Mouse (Mus musculus) MEL-GATA-1-ER (cell line): ENCODE data around the gene 4930453N24Rik.

ENCODE experiments used
- DNase-seq: peaks from one replicate; pipeline ENCODE4 v3.0.0-alpha.2; 2012; ENCODE audit warnings: low read depth; ENCODE audit errors: extremely low read depth

Gene 4930453N24Rik

DNA sequence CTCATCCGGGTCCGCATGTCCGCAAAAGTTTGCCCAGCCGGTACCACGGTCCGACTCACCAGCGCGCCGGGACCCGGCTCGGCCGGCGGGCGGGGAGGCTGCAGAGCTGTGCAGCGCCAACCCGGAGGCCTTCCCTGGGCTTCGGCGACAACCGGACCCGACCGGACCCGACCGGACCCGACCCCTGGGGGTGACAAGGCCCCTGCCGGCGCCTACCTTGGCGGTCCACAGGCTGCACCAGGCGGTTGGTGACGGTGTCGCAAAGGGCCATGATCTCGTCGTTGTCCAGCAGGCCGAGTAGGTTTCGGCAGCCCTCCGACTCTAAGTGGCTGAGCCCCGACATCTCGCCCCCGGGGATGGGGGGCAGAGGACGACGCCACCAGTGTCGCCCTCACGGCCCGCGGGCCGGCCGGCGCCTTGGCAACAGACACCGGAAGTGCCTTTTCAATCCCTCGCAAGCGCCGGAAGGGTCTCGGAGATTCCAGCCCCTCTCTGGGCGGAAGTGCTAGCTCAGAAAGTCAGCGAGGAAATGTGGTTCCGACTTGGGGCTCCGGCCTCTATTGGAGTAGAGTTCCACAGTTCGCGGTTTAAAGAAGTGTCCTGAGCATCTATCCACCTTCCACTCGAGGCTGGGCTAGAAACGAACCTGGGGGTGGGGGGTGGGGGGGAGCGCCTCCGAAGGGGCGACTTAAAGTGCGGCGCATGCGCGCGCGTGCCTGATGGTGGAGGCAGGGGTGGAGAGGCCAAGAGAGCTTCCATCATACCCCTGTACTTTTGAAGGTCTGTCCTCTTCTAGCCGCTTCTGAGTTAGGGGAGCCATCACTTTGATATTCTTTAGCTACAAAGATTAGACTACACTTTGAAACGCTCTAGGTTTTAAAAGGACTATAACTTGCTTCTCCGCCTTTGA lies at the start of gene 4930453N24Rik:
Gene 4930453N24Rik (minus strand): TSS at position 641 of the 910 bp plus-strand sequence.
- DNase-seq: peak; percentile 89

DNA sequence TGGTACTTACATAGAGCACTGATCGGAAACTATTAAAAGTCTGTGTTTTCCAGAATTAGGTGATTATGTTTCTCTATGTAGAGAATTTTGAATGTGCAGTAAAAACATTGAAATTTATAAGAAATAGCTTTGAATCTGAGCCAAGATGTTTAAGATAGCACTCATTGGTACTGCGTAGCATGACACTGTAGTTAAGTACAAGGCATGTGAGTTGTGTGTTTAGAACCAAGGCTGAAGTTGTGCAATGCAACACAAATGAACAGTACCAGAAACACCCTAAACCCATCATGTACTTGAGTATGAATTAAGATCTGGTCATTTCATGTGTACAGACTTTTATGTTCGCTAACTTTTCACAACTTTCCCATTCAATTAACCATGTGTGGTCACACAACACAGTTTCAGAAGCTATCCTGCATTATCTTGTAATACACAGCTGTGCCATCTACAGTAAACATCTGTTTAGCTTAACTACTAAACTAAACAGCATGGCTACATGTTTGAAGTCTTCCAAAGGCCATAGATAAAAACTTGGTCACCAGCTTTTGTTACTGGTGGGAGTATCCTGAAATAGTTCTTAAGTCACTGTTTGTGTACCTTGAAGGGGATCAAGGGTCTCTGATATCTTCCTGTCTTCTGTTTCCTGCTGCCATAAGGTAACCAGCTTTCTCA lies 46.3 kb upstream of the 4930453N24Rik start:
- DNase-seq: no peak

DNA sequence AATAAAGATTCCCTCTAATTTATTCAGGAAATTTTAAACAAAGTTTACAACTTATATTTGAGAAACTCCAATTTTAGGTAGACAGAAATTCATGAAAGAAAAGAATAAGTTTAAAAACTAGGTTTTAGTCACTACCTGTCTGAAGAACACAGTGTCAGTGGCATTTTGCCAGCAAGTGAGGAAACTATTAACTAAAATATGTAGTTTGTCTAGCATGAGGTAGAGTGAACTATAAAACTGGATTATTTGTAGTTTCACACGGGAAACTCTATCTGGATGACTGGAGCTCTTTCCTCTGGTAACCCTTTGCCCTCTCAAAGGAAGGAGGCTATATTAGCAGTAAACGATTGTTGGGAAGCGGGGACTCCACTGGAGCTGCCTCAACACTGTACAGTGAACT lies 32.1 kb upstream of the 4930453N24Rik start:
- DNase-seq: no peak

DNA sequence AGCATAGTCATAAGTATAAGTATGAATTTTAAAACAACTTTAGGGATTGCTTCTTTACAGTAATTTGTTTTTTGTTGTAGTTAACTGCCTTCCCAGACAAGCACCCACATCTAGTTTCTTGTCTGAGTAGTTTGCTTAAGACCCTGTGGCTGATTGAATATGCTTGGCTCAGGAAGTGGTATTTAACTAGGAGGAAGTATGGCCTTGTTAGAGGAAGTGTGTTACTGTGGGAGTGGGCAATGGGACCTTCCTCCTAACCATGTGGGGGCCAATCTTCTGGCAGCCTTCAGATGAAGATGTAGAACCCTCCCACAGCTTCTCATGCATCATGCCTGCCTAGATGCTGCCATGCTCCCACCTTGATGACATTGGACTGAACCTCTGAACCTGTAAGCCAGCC lies 30.7 kb upstream of the 4930453N24Rik start:
- peak; percentile 7 for DNase-seq

DNA sequence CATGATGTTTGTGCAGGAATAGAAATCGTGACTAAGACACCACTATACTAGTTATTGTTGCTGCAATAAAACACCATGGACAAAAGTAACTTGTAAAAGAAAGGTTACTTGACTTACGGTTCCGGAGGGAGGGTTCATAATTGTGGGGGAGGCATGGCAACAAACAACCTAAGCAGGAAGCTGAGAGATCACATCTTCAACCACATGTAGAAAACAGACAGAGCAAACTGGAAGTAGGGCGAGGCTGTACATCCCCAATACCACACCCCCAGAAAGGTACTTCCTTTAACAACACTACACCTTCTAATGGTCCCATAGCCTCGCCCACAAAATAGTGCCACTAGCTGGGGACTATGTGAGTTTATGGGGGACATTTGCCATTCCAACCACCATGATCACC lies 29.4 kb upstream of the 4930453N24Rik start:
- no peak for DNase-seq

DNA sequence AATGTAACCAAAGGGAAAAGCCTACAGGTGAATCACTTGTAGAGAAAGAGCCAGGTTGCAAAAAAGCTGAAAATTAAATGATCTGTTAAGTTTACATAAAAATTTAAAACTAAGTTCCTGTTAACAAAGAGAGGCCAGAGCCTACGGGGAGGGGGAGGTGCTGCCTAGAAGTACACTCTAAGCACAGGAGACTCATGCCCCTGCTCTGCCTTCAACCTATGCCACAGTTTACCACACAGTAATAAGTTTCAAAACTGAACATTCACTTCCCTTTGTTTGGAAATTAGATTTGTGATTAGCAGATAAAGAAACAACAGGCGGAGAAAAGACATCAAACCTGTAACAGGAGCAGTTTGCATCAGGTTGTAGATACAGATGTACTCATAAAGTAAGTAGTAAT lies 23.8 kb upstream of the 4930453N24Rik start:
- no peak for DNase-seq

DNA sequence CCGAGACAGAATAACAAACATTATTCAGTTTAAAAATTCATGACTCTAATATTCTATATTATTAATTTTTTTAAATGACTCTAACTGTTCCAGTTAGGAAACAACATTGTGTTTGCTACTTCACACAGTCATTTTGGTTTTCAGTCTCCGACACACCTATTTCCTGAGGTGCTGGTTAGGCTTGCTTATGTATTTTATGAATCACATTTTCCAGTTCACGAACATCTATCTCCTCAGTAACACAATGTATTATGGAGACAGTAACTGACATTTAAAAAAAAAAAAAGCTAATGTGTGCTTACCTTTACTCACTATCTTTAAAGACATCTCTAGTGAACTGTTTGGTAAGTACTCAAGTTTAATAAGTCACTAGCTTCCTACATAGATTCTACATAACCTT lies 18.7 kb upstream of the 4930453N24Rik start:
- DNase-seq: no peak

DNA sequence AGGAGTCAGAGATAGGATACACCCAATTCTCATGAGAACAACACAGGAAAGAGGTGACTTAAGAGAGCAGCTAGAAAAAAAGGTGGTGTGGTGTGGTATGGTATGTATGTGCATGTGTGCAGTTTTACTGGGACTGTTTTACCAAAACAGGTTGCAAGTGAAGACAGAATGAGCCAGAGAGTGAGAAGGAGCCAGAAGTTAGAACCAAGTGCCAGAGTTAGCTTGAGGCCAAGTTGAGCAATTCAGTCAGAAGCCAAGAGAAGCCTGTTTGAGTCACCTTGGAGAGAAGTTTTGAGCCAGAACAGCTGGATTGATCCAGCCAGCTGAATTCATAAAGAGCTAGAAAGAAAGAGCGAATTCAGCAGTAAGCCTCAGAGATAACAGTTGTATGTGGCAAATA lies 4.6 kb upstream of the 4930453N24Rik start:
- no peak for DNase-seq

DNA sequence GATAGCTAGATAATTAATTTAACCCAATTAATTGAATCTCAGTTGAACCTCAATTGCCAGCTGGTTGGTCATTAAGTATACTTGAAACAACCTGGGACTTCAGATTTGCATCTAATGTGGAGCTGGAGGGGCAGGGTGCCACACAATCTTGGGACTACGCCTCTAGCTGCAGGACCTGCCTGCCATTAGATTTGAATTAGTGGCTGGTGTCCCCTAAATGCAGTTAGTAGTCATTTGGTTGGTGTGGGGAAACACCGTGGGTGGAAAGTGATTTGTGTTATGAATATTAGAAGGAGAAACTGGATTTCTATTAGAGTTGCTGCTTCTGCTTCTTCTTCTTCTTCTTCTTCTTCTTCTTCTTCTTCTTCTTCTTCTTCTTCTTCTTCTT lies 464 bp upstream of the 4930453N24Rik start:
- no peak for DNase-seq

DNA sequence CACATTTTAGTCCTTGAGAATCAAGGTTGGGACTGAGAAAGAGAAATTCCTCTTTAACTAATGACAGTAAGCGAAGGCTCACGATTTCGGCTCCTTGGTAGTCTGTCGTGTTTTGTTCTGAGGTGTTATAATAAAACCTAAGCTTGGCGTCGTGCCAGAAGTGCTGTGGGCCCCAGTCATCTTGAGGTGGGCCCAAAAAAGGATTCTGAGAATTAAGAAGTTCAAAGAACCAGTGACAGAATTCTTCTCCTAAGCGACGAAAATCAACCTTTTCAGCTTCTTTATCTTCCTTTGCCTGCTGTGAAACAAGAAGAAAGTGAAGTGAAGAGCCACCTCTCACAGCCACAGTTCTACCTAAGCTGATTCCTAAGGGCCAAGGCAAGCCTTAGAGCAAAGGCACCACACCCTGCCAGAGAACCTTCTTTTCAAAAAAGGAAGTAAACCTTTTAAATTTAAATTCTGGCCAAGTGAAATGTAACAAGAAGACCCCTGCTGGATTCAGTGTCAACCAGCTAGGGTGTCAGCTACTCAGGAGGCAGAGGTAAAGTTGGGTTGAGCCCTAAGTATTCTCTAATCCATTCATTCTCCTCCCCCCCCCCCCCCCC lies 4.2 kb downstream of the 4930453N24Rik start:
- no peak for DNase-seq

DNA sequence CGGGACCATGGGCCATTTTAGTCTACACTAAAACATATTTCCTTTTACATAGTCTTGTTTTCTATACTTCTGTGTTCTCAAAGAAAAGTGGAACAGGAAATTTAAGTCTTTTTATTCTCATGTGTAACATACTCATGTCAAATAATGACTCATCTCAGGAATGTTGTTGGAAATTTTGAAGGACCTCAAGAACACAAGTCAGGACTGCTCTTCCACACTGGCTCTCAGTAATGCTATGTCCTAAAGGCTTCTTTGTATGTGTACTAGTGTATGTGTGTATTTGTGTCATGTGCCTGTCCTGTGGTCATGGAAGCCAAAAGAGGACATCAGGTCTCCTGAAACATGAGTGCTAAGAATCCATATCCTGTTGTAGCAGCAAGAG lies 11.7 kb downstream of the 4930453N24Rik start:
- DNase-seq: no peak

DNA sequence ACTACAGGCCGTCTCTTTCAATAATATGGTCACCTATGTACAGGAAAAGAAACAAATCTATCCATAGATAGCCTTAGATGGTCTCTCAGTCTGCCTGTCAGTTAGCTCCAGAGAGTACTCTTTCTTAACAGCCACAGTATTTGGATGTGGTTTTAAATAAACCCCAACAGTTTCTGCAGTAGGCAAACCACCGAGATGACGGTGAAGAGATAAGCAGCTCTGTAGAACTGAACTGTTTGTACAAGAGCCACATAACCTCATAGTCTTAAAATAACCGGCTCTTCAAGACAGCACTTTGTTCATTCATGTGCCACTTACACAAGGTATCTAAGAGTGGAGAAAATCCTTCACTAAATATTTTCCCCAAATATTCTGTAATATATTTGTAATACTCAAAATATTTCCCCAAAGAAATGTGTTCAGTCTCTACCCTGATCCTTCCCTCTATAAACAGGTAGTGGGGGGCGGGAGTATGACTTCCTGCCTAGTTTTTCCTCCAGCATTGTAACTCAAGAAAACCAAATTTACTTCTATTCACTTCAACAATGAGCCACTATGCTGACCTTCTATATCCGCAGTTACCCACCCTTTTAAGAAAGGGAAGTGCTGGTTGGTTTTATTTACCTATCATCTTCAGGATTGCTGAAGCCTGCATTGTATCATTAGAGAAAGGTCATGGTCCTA lies 12.3 kb downstream of the 4930453N24Rik start:
- peak; percentile 82 for DNase-seq

DNA sequence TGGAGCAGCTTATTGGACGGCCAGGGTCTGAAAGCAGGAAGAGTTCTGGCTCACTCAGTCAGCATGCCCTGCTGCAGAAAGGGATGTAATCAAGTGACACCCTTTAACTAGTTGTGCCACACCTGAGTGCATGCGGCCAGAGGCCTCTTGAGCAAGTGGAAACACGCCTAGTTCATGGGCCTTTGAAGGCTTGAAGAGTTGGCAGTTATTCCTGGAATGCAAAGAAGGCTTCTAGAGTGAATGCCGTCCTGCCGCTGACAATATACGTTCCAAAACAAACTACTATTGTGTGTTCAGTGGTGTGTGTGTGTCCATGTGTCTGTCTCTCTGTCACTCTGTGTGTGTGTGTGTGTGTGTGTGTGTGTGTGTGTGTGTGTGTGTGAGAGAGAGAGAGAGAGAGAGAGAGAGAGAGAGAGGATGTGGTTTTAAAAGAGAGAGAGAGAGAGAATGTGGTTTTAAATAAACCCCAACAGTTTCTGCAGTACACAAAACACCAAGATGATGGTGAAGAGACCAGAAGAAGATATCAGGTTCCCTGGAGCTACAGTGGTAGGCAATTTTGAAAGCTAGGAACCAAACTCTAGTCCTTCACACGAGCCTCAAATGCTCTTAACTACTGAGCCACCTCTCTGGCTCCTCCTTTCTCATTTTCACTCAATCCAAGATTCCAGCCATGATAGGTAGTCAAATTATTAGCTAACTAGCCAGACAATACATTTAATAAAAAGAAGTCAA lies 13.1 kb downstream of the 4930453N24Rik start:
- DNase-seq: no peak

DNA sequence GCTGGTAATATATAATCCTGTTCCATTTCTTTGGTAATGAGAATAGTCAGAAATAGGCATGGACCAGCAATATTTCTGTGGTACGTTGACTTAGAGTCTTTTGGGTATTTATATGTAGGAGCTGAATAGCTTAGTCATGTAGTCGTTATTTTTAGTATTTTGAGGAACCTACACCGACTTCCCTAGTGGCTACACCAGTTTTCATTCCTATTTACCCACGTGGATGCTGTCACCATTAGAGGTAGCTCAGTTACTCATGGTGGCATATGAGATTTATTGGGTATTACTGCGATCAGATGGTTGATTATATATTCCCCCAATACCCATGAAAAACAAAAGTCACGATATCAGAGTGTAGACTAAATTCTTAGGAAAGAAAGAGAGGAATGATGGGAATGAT lies 14.6 kb downstream of the 4930453N24Rik start:
- no peak for DNase-seq

DNA sequence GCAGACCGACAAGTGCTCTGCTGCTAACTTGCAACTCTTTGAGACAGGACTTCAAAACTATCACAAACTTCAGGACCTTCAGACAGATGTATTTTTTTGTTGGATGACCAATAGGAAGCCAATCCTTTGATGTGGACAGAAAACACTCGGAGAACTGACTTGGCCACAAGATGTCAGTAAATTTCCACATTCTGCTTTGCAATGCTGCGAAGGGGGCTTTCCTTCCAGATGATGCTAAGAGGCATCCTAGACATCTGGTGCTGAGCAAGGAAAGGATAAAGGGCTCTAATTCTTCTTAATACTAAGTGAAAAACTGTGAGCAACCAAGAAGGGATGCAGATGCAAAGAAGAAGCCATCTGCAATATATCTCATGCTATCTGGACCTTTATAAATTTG lies 16.2 kb downstream of the 4930453N24Rik start:
- DNase-seq: no peak

DNA sequence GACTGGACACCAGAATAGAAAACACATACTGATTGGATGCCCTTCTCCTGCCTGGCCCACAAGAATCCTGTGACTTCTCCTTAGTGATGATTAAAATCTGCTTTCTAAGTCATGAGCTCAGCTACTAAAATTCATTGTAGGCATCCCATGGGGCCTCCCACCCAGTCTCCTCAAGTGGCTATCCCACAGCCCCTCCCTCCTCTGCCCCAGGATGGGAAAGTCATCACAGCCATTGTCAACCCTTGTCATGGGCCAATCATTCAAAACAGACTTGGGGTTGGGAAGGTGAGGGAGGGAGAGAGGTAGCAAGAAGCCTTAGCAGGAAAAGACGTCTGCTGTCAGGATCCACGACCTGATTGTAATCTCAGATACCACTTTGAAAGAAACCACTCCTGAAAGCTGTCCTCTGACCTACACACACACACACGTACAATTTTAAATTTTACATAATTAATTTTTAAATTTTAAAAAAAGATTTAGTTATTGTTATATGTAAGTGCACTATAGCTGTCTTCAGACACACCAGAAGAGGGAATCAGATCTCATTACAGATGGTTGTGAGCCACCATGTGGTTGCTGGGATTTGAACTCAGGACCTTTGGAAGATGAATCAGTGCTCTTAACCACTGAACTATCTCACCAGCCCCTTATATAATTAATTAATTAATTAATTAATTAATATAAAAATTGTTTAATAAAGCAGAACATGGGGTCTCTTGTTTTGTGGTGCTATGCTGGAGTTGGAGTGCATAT lies 16.8 kb downstream of the 4930453N24Rik start:
- DNase-seq: no peak

DNA sequence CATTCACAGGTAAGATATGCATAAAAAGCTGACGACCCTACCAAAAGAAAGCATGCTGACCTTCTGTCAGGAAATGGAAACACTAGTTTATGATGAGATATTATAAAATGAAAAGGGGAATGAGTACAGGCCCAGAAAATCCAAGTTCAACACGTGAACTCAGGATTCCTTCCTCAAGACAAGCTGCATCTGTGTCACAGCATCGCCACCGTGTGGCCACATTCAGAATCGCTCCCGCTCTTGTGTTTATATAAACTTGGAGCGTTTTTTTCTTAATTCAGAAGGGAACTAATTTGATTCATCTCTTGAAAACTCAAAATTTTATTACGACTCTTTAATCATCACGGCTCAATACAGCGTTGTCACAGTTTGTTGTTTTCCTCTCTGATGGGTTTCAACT lies 22.7 kb downstream of the 4930453N24Rik start:
- no peak for DNase-seq

DNA sequence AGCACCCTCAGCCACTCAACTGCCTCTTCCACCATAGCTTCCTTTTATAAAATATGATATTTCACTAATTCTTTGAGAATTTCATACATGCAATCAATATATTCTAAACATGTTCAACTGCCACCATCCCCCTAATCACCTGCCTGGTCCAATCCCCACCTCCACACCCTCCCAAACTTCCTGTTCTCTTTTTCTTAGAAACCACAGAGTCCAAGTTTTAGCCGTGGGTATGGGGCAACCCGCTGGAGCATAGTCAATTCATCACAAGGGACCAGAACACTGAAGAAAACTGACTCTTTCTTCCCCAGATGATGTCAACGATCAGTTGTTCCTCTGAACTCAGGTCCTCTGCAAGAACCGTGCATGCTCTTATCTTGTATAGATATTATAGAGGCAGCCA lies 25.9 kb downstream of the 4930453N24Rik start:
- no peak for DNase-seq

DNA sequence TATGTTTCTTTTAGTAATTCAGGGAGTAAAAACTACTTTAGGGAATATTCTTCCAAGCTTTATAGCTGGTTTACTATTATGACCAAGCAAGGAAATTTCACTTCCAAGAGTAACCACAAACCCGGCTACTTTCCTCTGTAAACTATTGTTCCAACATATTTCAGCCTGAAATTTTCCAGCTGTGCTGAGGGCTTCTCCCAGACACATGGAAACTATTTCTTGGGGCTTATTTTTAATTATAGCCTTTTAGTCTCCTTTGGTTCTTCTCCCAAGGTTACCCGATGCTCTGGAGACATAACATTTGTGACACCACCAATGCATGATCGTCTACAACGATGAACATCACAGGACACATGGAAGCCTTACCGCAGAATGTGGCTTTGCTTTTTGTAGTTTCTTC lies 33.7 kb downstream of the 4930453N24Rik start:
- DNase-seq: no peak

DNA sequence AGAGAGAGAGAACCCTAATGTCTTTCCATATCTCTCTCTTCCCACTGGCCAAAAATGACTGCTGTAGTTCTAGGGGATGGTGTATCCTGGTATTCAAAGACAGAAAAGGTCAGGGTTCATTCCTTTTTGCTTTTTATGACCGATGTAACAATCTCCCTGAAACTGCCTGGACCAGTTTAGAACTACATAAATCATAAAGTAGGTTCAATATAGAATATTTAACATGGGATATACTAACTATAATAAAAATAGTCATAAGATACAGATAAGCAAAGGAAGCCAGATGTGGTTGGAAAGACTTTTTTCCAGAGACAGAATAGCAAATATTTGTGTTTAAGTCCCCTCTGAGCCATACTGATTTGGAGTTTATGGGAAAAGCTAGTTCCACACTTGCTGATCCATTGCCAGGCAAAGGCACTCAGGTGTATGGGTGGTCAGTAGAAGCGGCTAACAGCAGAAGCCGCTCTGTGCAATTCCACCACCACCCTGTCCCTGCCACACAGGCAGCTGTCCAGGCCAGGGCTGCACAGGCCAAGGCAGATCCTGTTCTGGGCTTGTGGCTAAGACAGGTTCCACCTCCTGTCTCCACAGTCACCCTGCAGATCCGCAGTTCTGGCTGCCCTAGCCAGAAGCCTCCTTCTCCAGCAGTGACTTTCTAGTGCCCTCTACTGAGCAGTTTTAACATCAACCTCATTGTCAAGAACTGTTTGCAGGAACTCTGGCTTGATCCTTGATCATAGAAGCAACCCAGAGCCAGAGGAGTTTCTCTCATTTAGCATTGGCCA lies 47.5 kb downstream of the 4930453N24Rik start:
- DNase-seq: no peak
